Mouse (Mus musculus): Measurements from ENCODE around the gene Il5. TPM values are rescaled to one million over a fixed set of nuclear protein-coding genes. Genes with fewer than 3 reads are reported as not detected.

Il5 gene
- not detected in 2 replicates for polyA plus RNA-seq (2021; fragmentation: Nextera tagmentation)
- long read RNA-seq, experiment 1 = 0 reads
- long read RNA-seq, experiment 2 = 0 reads

GRCm38 (mm10) chr11:53720715-53721114, at the start of gene Il5:
Gene Il5 (plus strand): TSS chr11:53720794.

DNA sequence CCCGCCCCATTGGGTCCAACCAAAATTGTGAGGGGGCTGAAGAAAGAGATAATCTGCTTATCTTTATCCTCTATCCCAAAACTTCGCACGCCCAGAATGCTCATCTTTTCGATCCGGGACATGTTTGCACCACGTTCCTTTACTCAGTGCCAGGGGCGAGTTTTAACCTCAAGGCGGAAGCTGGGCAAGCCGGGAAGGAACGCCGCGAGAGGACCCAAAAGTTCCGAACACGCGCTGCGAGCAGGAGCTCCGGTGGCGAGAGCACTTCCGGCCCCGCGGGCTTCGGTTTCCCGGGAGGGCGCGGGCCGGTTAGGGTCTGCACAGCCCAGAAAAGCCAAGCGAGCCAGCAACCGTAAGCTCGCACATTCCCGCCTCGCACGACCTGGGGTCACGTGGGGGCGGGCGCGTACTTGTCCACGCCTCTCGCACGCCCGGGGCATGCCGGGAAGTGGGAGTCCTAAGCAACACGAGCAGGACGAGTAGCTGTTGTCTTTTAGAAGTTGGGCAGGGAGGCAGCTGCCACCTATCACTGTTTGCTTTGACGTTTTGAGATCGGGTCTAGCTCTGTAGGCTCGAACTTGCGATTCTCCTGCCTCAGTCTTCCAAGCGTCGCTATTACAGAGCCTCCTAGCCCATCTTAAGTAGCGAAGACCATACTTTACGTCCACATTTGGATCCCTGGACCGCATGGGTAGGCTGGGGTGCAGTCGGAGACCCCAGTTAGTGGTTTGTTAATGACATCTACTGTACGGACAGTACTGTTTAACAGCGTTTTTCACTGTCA, 13.5 kb upstream of the Il5 start, which contains the start of gene Rad50:
Gene Rad50, minus strand, starts transcription at position 386 of the 784 bp plus-strand sequence.

GRCm38 (mm10) chr11:53769760-53770124, 49.1 kb downstream of the Il5 start, which contains the start of gene Irf1:
Gene Irf1 (plus strand): TSS chr11:53770014.

DNA sequence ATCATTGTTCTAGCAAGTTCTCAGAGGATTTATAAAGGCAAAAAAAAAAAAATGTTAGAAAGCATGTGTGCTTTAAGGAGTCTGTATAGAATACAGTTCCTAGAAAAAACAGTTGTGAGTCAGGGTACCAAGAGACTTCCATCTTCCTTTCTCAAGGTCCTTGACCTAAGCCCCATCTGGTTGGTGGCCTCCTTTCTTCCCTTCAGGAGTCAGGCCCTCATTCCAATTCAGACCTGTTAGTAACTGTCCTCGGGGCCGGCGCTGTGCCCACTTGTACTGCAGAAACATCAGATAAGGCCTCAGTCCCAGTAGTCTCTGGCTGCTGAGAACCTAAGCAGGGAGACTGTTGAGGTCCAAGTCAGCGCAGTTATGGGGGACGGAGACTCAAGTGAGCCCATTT, 52.5 kb downstream of the Il5 start, which contains the start of gene Gm17334:
Gene Gm17334, minus strand, starts transcription at position 101 of the 400 bp plus-strand sequence.

Small RNA genes lying within 50 kb of the gene (microRNA-seq; reads per million reads assigned to microRNA genes)
- gene Mir7671 = not detected

Other genes with a start within 250 kb of the Il5 start
- 1.5 and 2.4 TPM in 2 replicates for gene Gm9945, start 240.6 kb upstream of the Il5 start, polyA plus RNA-seq (2021; fragmentation: Nextera tagmentation)
- gene Sowaha, start 240.5 kb upstream of the Il5 start, polyA plus RNA-seq (2021; fragmentation: Nextera tagmentation) = 65.5 and 66.0 TPM in 2 replicates
- 107 and 117 TPM in 2 replicates for gene Sept8, start 201.5 kb upstream of the Il5 start, polyA plus RNA-seq (2021; fragmentation: Nextera tagmentation)
- 112 and 121 TPM in 2 replicates for gene Kif3a, start 153.4 kb upstream of the Il5 start, polyA plus RNA-seq (2021; fragmentation: Nextera tagmentation)
- gene Il4, start 102.1 kb upstream of the Il5 start, polyA plus RNA-seq (2021; fragmentation: Nextera tagmentation) = 0.40 and 0.43 TPM in 2 replicates
- not detected in 2 replicates for gene Il13, start 86.1 kb upstream of the Il5 start, polyA plus RNA-seq (2021; fragmentation: Nextera tagmentation)
- gene Rad50, start 13.5 kb upstream of the Il5 start, polyA plus RNA-seq (2021; fragmentation: Nextera tagmentation) = 6.1 and 6.8 TPM in 2 replicates
- gene Irf1, start 49.2 kb downstream of the Il5 start, polyA plus RNA-seq (2021; fragmentation: Nextera tagmentation) = 6.1 and 7.3 TPM in 2 replicates
- 0.16 and 1.3 TPM in 2 replicates for gene Gm17334, start 52.4 kb downstream of the Il5 start, polyA plus RNA-seq (2021; fragmentation: Nextera tagmentation)
- 3.6 and 4.5 TPM in 2 replicates for gene Gm12216, start 138.5 kb downstream of the Il5 start, polyA plus RNA-seq (2021; fragmentation: Nextera tagmentation)
- 2.9 and 5.3 TPM in 2 replicates for gene Slc22a5, start 170.9 kb downstream of the Il5 start, polyA plus RNA-seq (2021; fragmentation: Nextera tagmentation)